Mouse (Mus musculus) left cerebral cortex, adult 2 months (tissue): Measurements from ENCODE around the gene Gstm7. TPM values are rescaled to one million over a fixed set of nuclear protein-coding genes. Genes with fewer than 3 reads are reported as not detected.
"Not testable (repeated sequence)": the region's sequence is repeated elsewhere in the genome, so short reads cannot be mapped to it uniquely, and the experiment has no call there.

Experiments used
- DNase-seq, 2 experiments: peaks; one replicate each; pipeline ENCODE4 v3.0.0; 2021 to 2022; ENCODE audit warnings: low spot score in 2 of 2, mixed read lengths in 1 of 2; ENCODE audit errors: extremely low spot score in 1 of 2
- H3K27ac ChIP-seq: fragments of 200-600 bp; 2 replicates; pipeline ENCODE4 v1.8.1; 2022
- H3K4me3 ChIP-seq: fragments of 200-600 bp; 2 replicates; pipeline ENCODE4 v1.8.1; 2022
- CTCF ChIP-seq: fragments of 200-600 bp; IDR thresholded peaks from 2 replicates; pipeline ENCODE4 v1.8.1; 2022; ENCODE audit warnings: antibody characterized with exemption, mild to moderate bottlenecking, moderate library complexity
- intact Hi-C: fragments of 180-260 bp; cut with DNase I; formaldehyde crosslinking; loops from one replicate; pipeline ENCODE4 v1.15.1; 2025
- long read RNA-seq, 2 experiments: library from polyadenylated mRNA; stranded (forward); transcript quantifications; one replicate each; pipeline ENCODE4 v2.0.0; 2021; ENCODE audit warnings: borderline mapping rate in 2 of 2
- total RNA-seq, 2 experiments: library from RNA; stranded (reverse); gene quantifications; 2 replicates each; pipeline ENCODE4 v1.2.3; 2021

Gene Gstm7
- total RNA-seq = 10 to 100 TPM; 82.7 to 85.1 TPM
- long read RNA-seq, experiment 1, transcript Gstm7-201 (8 exons, 1,377 nt) = major isoform, 41 of 56 reads
- long read RNA-seq, experiment 1, partial matches to known transcripts = 3 of 56 reads
- long read RNA-seq, experiment 1, other reads (novel, unspliced or antisense) = 7 of 56 reads
- long read RNA-seq, experiment 2, transcript Gstm7-201 (8 exons, 1,377 nt) = major isoform, 44 of 57 reads
- long read RNA-seq, experiment 2, partial matches to known transcripts = 4 of 57 reads
- long read RNA-seq, experiment 2, other reads (novel, unspliced or antisense) = 7 of 57 reads

GRCm38 (mm10) chr3:107931670-107932069 is at the start of gene Gstm7:
Gene Gstm7, minus strand, starts transcription at chr3:107931817.
- Histone ChIP-seq H3K4me3 (peak within 1 kb of the TSS; percentile 32; the same call in 1 of the 2 replicates), H3K27ac (peak within 1 kb of the TSS; percentile 75)
- peak; percentile 97 for DNase-seq
- TF ChIP-seq CTCF = peak; percentile 37
- intact Hi-C loops = loop anchor here (2.0 to 5.0 kb wide), 2 partner anchors 87 to 216 kb away; partner anchors contain the start of gene Gnai3

GRCm38 (mm10) chr3:107981261-107981660 is 49.6 kb upstream of the Gstm7 start:
- H3K27ac ChIP-seq = no peak overlapping the region
- intact Hi-C loops = no loop called here
- peak; percentile 11 for TF ChIP-seq CTCF
- no peak overlapping the region for H3K4me3 ChIP-seq
- DNase-seq = no peak

GRCm38 (mm10) chr3:107977691-107978090 is 46.1 kb upstream of the Gstm7 start:
- no peak for DNase-seq
- Histone ChIP-seq H3K27ac (no peak overlapping the region), H3K4me3 (no peak overlapping the region)
- no peak for TF ChIP-seq CTCF
- intact Hi-C loops = no loop called here

- no peak overlapping the region for H3K4me3 ChIP-seq
- intact Hi-C loops = no loop called here
- no peak overlapping the region for H3K27ac ChIP-seq
- no peak for TF ChIP-seq CTCF
- DNase-seq = no peak
These were observed 42.6 kb upstream of the Gstm7 start for GRCm38 (mm10) chr3:107974237-107974636.

GRCm38 (mm10) chr3:107972070-107972469 is 40.5 kb upstream of the Gstm7 start:
- no peak for DNase-seq
- intact Hi-C loops = no loop called here
- Histone ChIP-seq H3K4me3 (no peak overlapping the region), H3K27ac (no peak overlapping the region)
- no peak for TF ChIP-seq CTCF

GRCm38 (mm10) chr3:107971101-107971500 is 39.5 kb upstream of the Gstm7 start:
- H3K4me3 ChIP-seq, DNase-seq, H3K27ac ChIP-seq, intact Hi-C loops: not testable (repeated sequence)

GRCm38 (mm10) chr3:107968724-107969395 is 37.2 kb upstream of the Gstm7 start, which contains the start of gene Gstm3:
Gene Gstm3, minus strand, starts transcription at chr3:107969283.
- no peak within 1 kb of the TSS for H3K4me3 ChIP-seq
- TF ChIP-seq CTCF = no peak
- no peak within 1 kb of the TSS for H3K27ac ChIP-seq
- DNase-seq = no peak
- intact Hi-C loops = no loop called here

- no peak for TF ChIP-seq CTCF
- Histone ChIP-seq H3K27ac (no peak overlapping the region), H3K4me3 (no peak overlapping the region)
- no peak for DNase-seq
- intact Hi-C loops = no loop called here
These were observed 35.0 kb upstream of the Gstm7 start for GRCm38 (mm10) chr3:107966631-107967030.

GRCm38 (mm10) chr3:107965592-107965991 is 34.0 kb upstream of the Gstm7 start:
- DNase-seq = no peak
- no peak overlapping the region for H3K27ac ChIP-seq
- intact Hi-C loops = no loop called here
- H3K4me3 ChIP-seq = no peak overlapping the region
- no peak for TF ChIP-seq CTCF

GRCm38 (mm10) chr3:107964656-107965308 is 33.2 kb upstream of the Gstm7 start:
- intact Hi-C loops = no loop called here
- Histone ChIP-seq H3K27ac (no peak overlapping the region), H3K4me3 (no peak overlapping the region)
- no peak for DNase-seq
- no peak for TF ChIP-seq CTCF

- intact Hi-C loops = no loop called here
- TF ChIP-seq CTCF = no peak
- no peak for DNase-seq
- H3K4me3 ChIP-seq = no peak overlapping the region
- H3K27ac ChIP-seq = no peak overlapping the region
These were observed 32.4 kb upstream of the Gstm7 start for GRCm38 (mm10) chr3:107964026-107964425.

- DNase-seq, intact Hi-C loops: not testable (repeated sequence)
These were observed 23.6 kb upstream of the Gstm7 start for GRCm38 (mm10) chr3:107955260-107955659.

More at GRCm38 (mm10) chr3:107955260-107955659, 23.6 kb upstream of the Gstm7 start:
- not testable (repeated sequence) for H3K27ac ChIP-seq, H3K4me3 ChIP-seq
